Mouse (Mus musculus) lung, adult 2 months (tissue): ENCODE data around the gene Keap1.

ENCODE experiments used
- CTCF ChIP-seq: fragments of 200-500 bp; IDR thresholded peaks from 2 replicates; pipeline ENCODE4 v1.5.1; 2011; ENCODE audit warnings: mild to moderate bottlenecking, low read length, control low read depth; ENCODE audit not compliant: insufficient read depth
- POLR2A ChIP-seq: fragments of 200-500 bp; IDR thresholded peaks from 2 replicates; pipeline ENCODE4 v1.6.1; 2011; ENCODE audit warnings: low read depth, mild to moderate bottlenecking, control low read depth, low read length, borderline replicate concordance; ENCODE audit errors: extremely low read depth

- TF ChIP-seq POLR2A: no peak
- TF ChIP-seq CTCF: no peak
These were observed 4.8 kb upstream of the Keap1 start for GRCm38 (mm10) chr9:21243826-21244427.
